Mouse (Mus musculus) cerebellum, adult 11-12 months (tissue): ENCODE results near the gene Mup12.
"Not testable (repeated sequence)": the region's sequence is repeated elsewhere in the genome, so short reads cannot be mapped to it uniquely, and the experiment has no call there.

ENCODE experiments used
- DNase-seq: peaks from one replicate; pipeline ENCODE4 v3.0.0; 2022

Gene Mup12

DNA sequence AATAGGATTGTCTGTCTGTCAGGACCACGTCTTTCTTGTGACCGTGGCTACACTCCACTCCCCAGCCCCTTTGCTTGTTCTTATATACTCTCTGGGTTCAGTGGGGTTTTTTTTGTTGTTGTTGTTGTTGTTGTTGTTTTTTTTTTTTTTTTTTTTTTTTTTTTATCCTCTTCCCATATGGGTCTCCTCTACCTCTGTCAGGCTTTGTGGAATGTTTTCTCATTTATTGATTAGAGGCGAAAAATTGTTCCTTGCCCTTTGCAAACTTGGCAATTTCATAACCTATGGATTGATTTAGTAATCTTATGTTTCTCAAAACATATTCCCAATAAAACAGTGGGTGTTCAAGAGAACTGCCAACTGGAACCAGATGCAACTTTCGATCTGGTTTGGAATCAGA is at the start of gene Mup12:
Gene Mup12 (minus strand): TSS at position 101 of the 400 bp plus-strand sequence.
- not testable (repeated sequence) for DNase-seq
